Mouse (Mus musculus) activated CD4-positive, CD25-positive, alpha-beta regulatory T cell, adult 4 months (primary cell): Measurements from ENCODE around the gene Hoxa6. TPM values are rescaled to one million over a fixed set of nuclear protein-coding genes. Genes with fewer than 3 reads are reported as not detected.

ENCODE experiments used
- ATAC-seq: one replicate; pipeline ENCODE4 v1.8.0; 2017
- polyA plus RNA-seq, 2 experiments: library from polyadenylated mRNA; unstranded; fragments of 100-300 nt; shearing (Covaris generic); gene quantifications; one replicate each; pipeline ENCODE4 v1.2.1; 2017

The Hoxa6 gene
- polyA plus RNA-seq, 2 experiments from 2014 or later: not detected

GRCm38 (mm10) chr6:52226569-52227257 lies 18.2 kb upstream of the Hoxa6 start:
- no peak for ATAC-seq

GRCm38 (mm10) chr6:52225612-52226568 lies 17.4 kb upstream of the Hoxa6 start:
- no peak for ATAC-seq

- no peak for ATAC-seq
Observed at GRCm38 (mm10) chr6:52224895-52225611, 16.5 kb upstream of the Hoxa6 start.

GRCm38 (mm10) chr6:52223939-52224760 lies 15.6 kb upstream of the Hoxa6 start:
- ATAC-seq: no peak

- ATAC-seq: no peak
Observed at GRCm38 (mm10) chr6:52222729-52223128, 14.2 kb upstream of the Hoxa6 start.

- no peak for ATAC-seq
Observed at GRCm38 (mm10) chr6:52221993-52222685, 13.6 kb upstream of the Hoxa6 start.

- peak; percentile 72 for ATAC-seq
Observed at GRCm38 (mm10) chr6:52221337-52221992, 12.9 kb upstream of the Hoxa6 start, which contains the start of gene Hoxa7. Hoxa7 (minus strand) TSS chr6:52221854.

GRCm38 (mm10) chr6:52220865-52221310 lies 12.4 kb upstream of the Hoxa6 start:
- ATAC-seq: no peak

- no peak for ATAC-seq
Observed at GRCm38 (mm10) chr6:52220003-52220864, 11.7 kb upstream of the Hoxa6 start.

- no peak for ATAC-seq
Observed at GRCm38 (mm10) chr6:52219234-52219942, 10.9 kb upstream of the Hoxa6 start.

GRCm38 (mm10) chr6:52218643-52219215 lies 10.2 kb upstream of the Hoxa6 start:
- ATAC-seq: no peak

GRCm38 (mm10) chr6:52217895-52218642 lies 9.5 kb upstream of the Hoxa6 start:
- no peak for ATAC-seq

- ATAC-seq: peak; percentile 5
Observed at GRCm38 (mm10) chr6:52217459-52217768, 8.9 kb upstream of the Hoxa6 start.

- no peak for ATAC-seq
Observed at GRCm38 (mm10) chr6:52216691-52217458, 8.4 kb upstream of the Hoxa6 start.

GRCm38 (mm10) chr6:52215771-52216535 lies 7.4 kb upstream of the Hoxa6 start:
- no peak for ATAC-seq

GRCm38 (mm10) chr6:52215070-52215469 lies 6.5 kb upstream of the Hoxa6 start:
- ATAC-seq: no peak
